Mouse (Mus musculus) intestine, postnatal 0 days (tissue): ENCODE data around the gene Sufu. TPM values are rescaled to one million over a fixed set of nuclear protein-coding genes. Genes with fewer than 3 reads are reported as not detected.

Source experiments
- ATAC-seq: fragments of 200-750 bp; cut with Nextera tagmentation; 2 replicates; pipeline ENCODE4 v1.8.0; 2017; ENCODE audit warnings: mild to moderate bottlenecking, moderate TSS enrichment, moderate library complexity
- H3K27ac ChIP-seq: fragments of 300-500 bp; sonication (generic); 2 replicates; pipeline ENCODE4 v1.5.1; 2014; ENCODE audit warnings: mild to moderate bottlenecking, low read depth, low read length, moderate library complexity
- H3K27me3 ChIP-seq: fragments of 300-500 bp; sonication (generic); replicated peaks from 2 replicates; pipeline ENCODE4 v1.6.1; 2014; ENCODE audit warnings: low read length, mixed read lengths; ENCODE audit not compliant: control insufficient read depth, insufficient read depth
- H3K36me3 ChIP-seq: fragments of 300-500 bp; sonication (generic); 2 replicates; pipeline ENCODE4 v1.6.1; 2014; ENCODE audit warnings: mild to moderate bottlenecking, moderate library complexity; ENCODE audit not compliant: control insufficient read depth, insufficient read depth
- H3K4me1 ChIP-seq: fragments of 300-500 bp; sonication (generic); replicated peaks from 2 replicates; pipeline ENCODE4 v1.6.1; 2014; ENCODE audit warnings: antibody characterized with exemption, low read length, mixed read lengths; ENCODE audit not compliant: control insufficient read depth, insufficient read depth
- H3K4me2 ChIP-seq: fragments of 300-500 bp; sonication (generic); replicated peaks from 2 replicates; pipeline ENCODE4 v1.6.1; 2014; ENCODE audit warnings: low read depth, mild to moderate bottlenecking, moderate library complexity
- H3K4me3 ChIP-seq: fragments of 300-500 bp; sonication (generic); 2 replicates; pipeline ENCODE4 v1.5.1; 2014; ENCODE audit warnings: low read depth, low read length
- H3K9ac ChIP-seq: fragments of 300-500 bp; sonication (generic); 2 replicates; pipeline ENCODE4 v1.6.1; 2014; ENCODE audit warnings: mild to moderate bottlenecking, low read depth, low read length
- H3K9me3 ChIP-seq: fragments of 300-500 bp; sonication (generic); 2 replicates; pipeline ENCODE4 v1.6.1; 2016; ENCODE audit warnings: mixed run types; ENCODE audit not compliant: control insufficient read depth
- CTCF ChIP-seq: sonication (generic); IDR thresholded peaks from 2 replicates; pipeline ENCODE4 v1.5.1; 2016; ENCODE audit warnings: low read depth, mild to moderate bottlenecking, control low read depth, antibody characterized with exemption, moderate library complexity
- WGBS: fragments of 180-500 bp; shearing (Covaris S2); extraction: QIAGEN DNeasy Blood & Tissue Kit; methylation state at CpG from one replicate; pipeline ENCODE4 v1.1.7; 2014; 5-methylcytosine and 5-hydroxymethylcytosine counted together
- polyA plus RNA-seq: library from polyadenylated mRNA; unstranded; fragments of >200 nt; fragmentation: Nextera tagmentation; extraction: Ambion mirVana; gene quantifications from 2 replicates; pipeline ENCODE4 v1.2.1, GENCODE M21; 2015

The Sufu gene
- polyA plus RNA-seq, 1 experiment from 2014 or later: 9.5 TPM

GRCm38 (mm10) chr19:46350168-46350932, 46.3 kb upstream of the Sufu start, which contains the start of gene 2310034G01Rik:
Gene 2310034G01Rik (minus strand): TSS chr19:46350302.
- peak; percentile 72 for ATAC-seq
- TF ChIP-seq CTCF: no peak
- peak within 1 kb of the TSS; percentile 98 for H3K4me2 ChIP-seq
- H3K9me3 ChIP-seq: no peaks in the 10 kb centered on the region
- 32% methylated on average over 10 of the region's 10 CpGs for WGBS
- H3K27ac ChIP-seq: peak within 1 kb of the TSS; percentile 51; the same call in 1 of the 2 replicates
- H3K36me3 ChIP-seq: no peaks in the 10 kb centered on the region; the same call in 1 of the 2 replicates
- peak within 1 kb of the TSS; percentile 62 for H3K9ac ChIP-seq
- peak within 1 kb of the TSS; percentile 56 for H3K4me3 ChIP-seq
- H3K4me1 ChIP-seq: no peaks in the 10 kb centered on the region
- no peaks in the 10 kb centered on the region for H3K27me3 ChIP-seq

- no peak for TF ChIP-seq CTCF
- no peaks in the 10 kb centered on the region for H3K36me3 ChIP-seq
- H3K4me1 ChIP-seq: no peaks in the 10 kb centered on the region
- no peaks in the 10 kb centered on the region for H3K9me3 ChIP-seq
- peak overlapping the region; percentile 89 for H3K4me2 ChIP-seq
- peak overlapping the region; percentile 69 for H3K27ac ChIP-seq
- H3K9ac ChIP-seq: peak overlapping the region; percentile 26
- WGBS: under 1% methylated on average over 29 of the region's 29 CpGs
- H3K4me3 ChIP-seq: peak overlapping the region; percentile 64
- peak; percentile 82 for ATAC-seq
- no peaks in the 10 kb centered on the region for H3K27me3 ChIP-seq
Measured at GRCm38 (mm10) chr19:46356701-46357138, 40.0 kb upstream of the Sufu start.

- peak; percentile 69 for ATAC-seq
- H3K9ac ChIP-seq: peak overlapping the region; percentile 12; the same call in 1 of the 2 replicates
- no peaks in the 10 kb centered on the region for H3K9me3 ChIP-seq
- 10% methylated on average over 25 of the region's 25 CpGs for WGBS
- peak overlapping the region; percentile 89 for H3K4me2 ChIP-seq
- H3K4me3 ChIP-seq: peak overlapping the region; percentile 64
- H3K27ac ChIP-seq: peak overlapping the region; percentile 69
- no peaks in the 10 kb centered on the region for H3K36me3 ChIP-seq
- no peaks in the 10 kb centered on the region for H3K4me1 ChIP-seq
- H3K27me3 ChIP-seq: no peaks in the 10 kb centered on the region
- TF ChIP-seq CTCF: no peak
Measured at GRCm38 (mm10) chr19:46357344-46358280, 39.1 kb upstream of the Sufu start.

- no peak for TF ChIP-seq CTCF
- no peaks in the 10 kb centered on the region for H3K9me3 ChIP-seq
- 51% methylated on average over 4 of the region's 4 CpGs for WGBS
- H3K27me3 ChIP-seq: no peaks in the 10 kb centered on the region
- H3K9ac ChIP-seq: no peak overlapping the region; the same call in 1 of the 2 replicates
- no peak overlapping the region for H3K4me3 ChIP-seq
- peak; percentile 61 for ATAC-seq
- peak overlapping the region; percentile 89 for H3K4me2 ChIP-seq
- H3K4me1 ChIP-seq: no peaks in the 10 kb centered on the region
- peak overlapping the region; percentile 69 for H3K27ac ChIP-seq
- H3K36me3 ChIP-seq: no peaks in the 10 kb centered on the region
Measured at GRCm38 (mm10) chr19:46358381-46358780, 38.3 kb upstream of the Sufu start.

GRCm38 (mm10) chr19:46362104-46362503, 34.6 kb upstream of the Sufu start:
- no peak overlapping the region for H3K4me3 ChIP-seq
- no peaks in the 10 kb centered on the region for H3K9me3 ChIP-seq
- H3K9ac ChIP-seq: no peak overlapping the region
- H3K4me1 ChIP-seq: no peaks in the 10 kb centered on the region
- H3K27ac ChIP-seq: no peak overlapping the region
- no peak for TF ChIP-seq CTCF
- no peaks in the 10 kb centered on the region for H3K27me3 ChIP-seq
- H3K4me2 ChIP-seq: no peak overlapping the region
- ATAC-seq: no peak
- 86% methylated on average over 8 of the region's 8 CpGs for WGBS
- H3K36me3 ChIP-seq: no peaks in the 10 kb centered on the region
